Mouse (Mus musculus) embryonic fibroblast, embryonic 13.5 days (primary cell): ENCODE data around the gene Capzb. TPM values are rescaled to one million over a fixed set of nuclear protein-coding genes. Genes with fewer than 3 reads are reported as not detected.

Experiments
- H3K27ac ChIP-seq: 2 replicates; pipeline ENCODE4 v1.5.1; 2012; ENCODE audit warnings: low read length, control low read depth, inconsistent platforms; ENCODE audit not compliant: insufficient read depth
- H3K4me1 ChIP-seq: 2 replicates; pipeline ENCODE4 v1.6.1; 2011; ENCODE audit warnings: low read length; ENCODE audit not compliant: control insufficient read depth, insufficient read depth
- H3K4me3 ChIP-seq: 2 replicates; pipeline ENCODE4 v1.5.1; 2011; ENCODE audit warnings: mild to moderate bottlenecking, control low read depth, low read length; ENCODE audit not compliant: insufficient read depth
- CTCF ChIP-seq: IDR thresholded peaks from 2 replicates; pipeline ENCODE4 v1.5.1; 2011; ENCODE audit warnings: mild to moderate bottlenecking, control low read depth, low read length, moderate library complexity, borderline replicate concordance; ENCODE audit not compliant: insufficient read depth
- POLR2A ChIP-seq: IDR thresholded peaks from 2 replicates; pipeline ENCODE4 v1.6.1; 2011; ENCODE audit warnings: low read depth, mild to moderate bottlenecking, control low read depth, low read length, moderate library complexity
- polyA plus RNA-seq: library from polyadenylated mRNA; stranded (reverse); fragments of >200 nt; gene quantifications from 2 replicates; pipeline ENCODE4 v1.2.4, GENCODE M21; 2011; ENCODE audit warnings: low read depth; ENCODE audit not compliant: missing spikeins, insufficient read length

Gene Capzb
- polyA plus RNA-seq, 1 experiment: 355 TPM

GRCm38 (mm10) chr4:139298671-139299366 lies 106.1 kb downstream of the Capzb start:
- no peaks in the 10 kb centered on the region for H3K4me1 ChIP-seq
- H3K4me3 ChIP-seq: no peak overlapping the region
- TF ChIP-seq POLR2A (no peak), CTCF (no peak)
- H3K27ac ChIP-seq: no peak overlapping the region

GRCm38 (mm10) chr4:139301780-139302179 lies 109.1 kb downstream of the Capzb start:
- Histone ChIP-seq H3K27ac (no peak overlapping the region), H3K4me1 (no peaks in the 10 kb centered on the region), H3K4me3 (no peak overlapping the region)
- TF ChIP-seq CTCF: no peak
- TF ChIP-seq POLR2A: no peak

- TF ChIP-seq POLR2A (no peak), CTCF (no peak)
- Histone ChIP-seq H3K4me3 (no peak overlapping the region), H3K27ac (no peak overlapping the region), H3K4me1 (no peaks in the 10 kb centered on the region)
Observed at GRCm38 (mm10) chr4:139302241-139302640, 109.5 kb downstream of the Capzb start.

DNA sequence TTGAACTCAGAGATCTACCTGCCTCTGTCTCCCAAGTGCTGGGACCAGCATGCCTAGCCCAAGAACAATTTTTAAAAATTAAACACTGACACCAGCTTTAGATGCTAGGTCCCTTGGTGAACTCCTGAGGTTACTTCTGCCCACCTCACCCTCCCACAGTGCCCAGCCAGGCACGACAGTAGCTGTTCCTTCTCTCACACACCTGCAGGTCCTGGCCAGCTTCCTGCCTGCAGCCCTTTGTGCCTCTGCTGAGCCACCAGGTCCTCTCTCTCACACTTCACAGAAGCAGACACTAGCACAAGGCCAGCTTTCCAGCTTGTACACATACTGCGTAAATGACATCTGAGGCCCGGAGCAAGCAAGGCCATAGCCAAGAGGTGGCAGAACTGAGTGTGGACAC lies 112.8 kb downstream of the Capzb start:
- no peak overlapping the region for H3K27ac ChIP-seq
- TF ChIP-seq CTCF (no peak), POLR2A (no peak)
- H3K4me3 ChIP-seq: no peak overlapping the region
- no peaks in the 10 kb centered on the region for H3K4me1 ChIP-seq

DNA sequence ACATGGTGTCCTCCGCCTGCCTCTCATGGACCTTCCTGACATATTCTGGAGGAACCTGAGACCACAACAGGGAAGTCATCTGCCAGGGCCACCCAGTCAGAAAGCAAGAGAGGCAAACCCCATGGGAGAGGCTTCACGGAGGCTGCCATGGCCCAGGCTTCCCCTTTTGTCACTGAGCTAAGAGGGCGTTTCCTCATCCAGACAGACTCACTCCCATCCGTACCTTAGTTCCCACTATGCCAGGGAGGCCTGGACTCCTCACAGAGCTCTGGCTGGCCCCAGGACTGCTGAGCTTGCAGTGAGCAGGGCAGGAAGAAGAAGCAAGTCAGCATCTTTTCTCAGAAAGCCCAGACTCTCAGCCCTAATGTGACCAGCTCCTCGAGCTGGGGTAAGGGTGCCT lies 115.2 kb downstream of the Capzb start:
- Histone ChIP-seq H3K4me3 (no peak overlapping the region), H3K4me1 (no peaks in the 10 kb centered on the region), H3K27ac (no peak overlapping the region)
- TF ChIP-seq POLR2A: no peak
- no peak for TF ChIP-seq CTCF

DNA sequence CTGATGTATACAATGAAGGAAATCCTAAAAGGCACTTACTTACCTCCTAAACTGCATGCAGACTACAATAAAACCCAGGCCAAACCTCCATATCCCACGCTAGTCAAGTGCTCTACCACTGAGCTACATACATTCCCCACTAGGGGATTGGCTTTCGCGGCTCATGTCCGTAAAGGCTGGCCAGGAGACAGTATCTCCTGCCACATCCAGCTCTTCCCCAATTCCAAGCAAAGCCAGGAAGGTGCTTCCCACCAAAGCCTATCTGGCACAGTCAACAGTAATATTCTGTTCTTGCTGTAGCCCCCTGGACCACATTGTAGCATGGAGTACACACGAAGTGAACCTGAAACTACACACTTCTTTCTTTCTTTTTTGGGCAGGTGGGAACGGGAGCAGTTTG lies 117.0 kb downstream of the Capzb start:
- H3K4me3 ChIP-seq: peak overlapping the region; percentile 57
- no peaks in the 10 kb centered on the region for H3K4me1 ChIP-seq
- TF ChIP-seq POLR2A (no peak), CTCF (no peak)
- no peak overlapping the region for H3K27ac ChIP-seq

- Histone ChIP-seq H3K27ac (no peak within 1 kb of the TSS), H3K4me3 (peak within 1 kb of the TSS; percentile 57), H3K4me1 (no peaks in the 10 kb centered on the region)
- TF ChIP-seq POLR2A: peak; percentile 99
- TF ChIP-seq CTCF: no peak
Observed at GRCm38 (mm10) chr4:139310171-139310898, 117.6 kb downstream of the Capzb start, which contains the start of the genes Pqlc2 and Akr7a5. Gene Pqlc2, minus strand, starts transcription at chr4:139310708. Gene Akr7a5, plus strand, starts transcription at chr4:139310744.

GRCm38 (mm10) chr4:139310899-139311701 lies 118.4 kb downstream of the Capzb start:
- peak overlapping the region; percentile 57 for H3K4me3 ChIP-seq
- H3K27ac ChIP-seq: no peak overlapping the region
- H3K4me1 ChIP-seq: no peaks in the 10 kb centered on the region
- TF ChIP-seq POLR2A (no peak), CTCF (no peak)

DNA sequence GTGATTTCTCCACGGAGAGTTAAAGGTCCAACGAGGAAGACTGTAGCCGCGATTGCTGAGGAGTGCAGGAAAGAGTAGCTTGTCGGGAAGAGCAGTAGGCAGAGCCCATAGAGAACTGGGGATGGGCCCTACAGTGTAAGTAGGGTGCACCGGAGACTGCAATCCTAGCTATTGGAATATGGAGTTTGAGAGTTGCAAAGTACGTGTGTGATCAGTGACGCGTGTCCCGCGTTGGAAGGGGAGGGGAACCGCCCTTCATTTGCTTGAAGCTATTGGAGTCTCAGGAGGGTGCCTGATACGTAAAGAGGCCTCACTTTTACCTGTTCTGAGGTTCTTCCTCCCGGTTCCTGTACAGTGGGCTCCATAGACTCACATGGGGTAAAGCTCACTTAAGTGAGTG lies 119.0 kb downstream of the Capzb start:
- Histone ChIP-seq H3K27ac (no peak overlapping the region), H3K4me3 (peak overlapping the region; percentile 57), H3K4me1 (no peaks in the 10 kb centered on the region)
- TF ChIP-seq CTCF (no peak), POLR2A (no peak)
